Mouse (Mus musculus): ENCODE results near the gene Wdr95.

The Wdr95 gene

DNA sequence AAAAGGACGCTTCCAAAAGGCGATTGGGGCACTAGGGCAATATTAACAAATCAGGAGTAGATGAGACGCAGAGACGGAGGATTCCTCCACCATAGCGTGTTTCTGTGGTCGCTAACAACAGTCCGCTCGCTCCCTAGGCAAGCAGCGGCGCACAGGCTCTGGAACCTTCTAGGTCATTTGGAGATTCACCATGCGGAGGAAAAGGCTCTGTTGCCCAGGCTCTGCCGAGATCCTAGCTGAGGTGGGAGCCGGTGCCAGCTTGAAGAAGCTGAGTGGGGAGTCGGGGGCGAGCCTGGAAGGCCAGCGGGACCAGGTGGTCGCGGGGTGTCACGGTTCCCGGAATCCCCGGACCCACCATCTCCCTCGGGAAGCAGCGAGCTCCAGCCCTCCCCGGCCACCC, 107.1 kb downstream of the Wdr95 start:
- peak; percentile 45 for DNase-seq

DNA sequence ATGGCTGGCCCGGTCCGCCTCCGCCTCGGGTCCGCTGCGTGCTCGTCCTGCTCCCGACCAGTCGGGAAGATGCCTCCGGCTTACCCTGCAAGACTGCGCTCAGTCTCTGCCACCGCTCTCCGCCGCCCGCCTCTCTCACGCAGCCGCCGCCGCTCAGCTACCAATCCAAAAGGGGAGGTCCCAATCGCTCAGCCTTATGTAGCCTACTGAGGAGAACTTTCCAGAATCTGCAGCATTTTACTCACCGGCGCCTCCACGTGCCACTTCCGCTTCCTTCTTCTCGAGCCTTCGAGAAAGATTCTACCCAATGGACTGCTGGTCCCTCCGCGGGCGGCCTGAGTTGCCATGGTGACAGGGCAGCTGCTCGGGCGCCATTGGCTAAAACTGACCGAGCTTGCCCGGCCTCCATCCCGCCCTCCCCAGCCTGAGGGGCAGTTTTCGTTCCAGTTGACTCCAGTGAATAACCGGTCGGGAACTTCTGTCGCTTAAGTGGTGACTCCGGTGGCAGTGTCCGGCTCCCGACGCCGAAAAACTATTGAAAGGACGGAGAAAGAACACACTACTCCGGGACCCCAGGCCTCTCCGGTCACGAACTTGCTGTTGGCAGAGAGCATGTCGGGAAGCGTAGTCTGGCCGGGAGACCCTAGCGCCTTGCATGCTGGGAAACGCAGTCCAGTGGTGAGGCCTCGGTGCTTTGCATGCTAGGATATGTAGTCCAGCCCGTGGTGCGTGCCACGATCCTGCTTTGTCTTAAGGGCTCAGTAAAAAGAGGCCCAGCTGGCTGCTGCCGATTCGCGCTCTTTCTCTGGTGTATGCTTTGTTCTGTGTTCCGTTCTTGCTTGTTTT, 107.8 kb downstream of the Wdr95 start, which contains the start of gene Hsph1:
Hsph1 (minus strand) TSS at position 302 of the 846 bp plus-strand sequence.
- DNase-seq: peak; percentile 97

DNA sequence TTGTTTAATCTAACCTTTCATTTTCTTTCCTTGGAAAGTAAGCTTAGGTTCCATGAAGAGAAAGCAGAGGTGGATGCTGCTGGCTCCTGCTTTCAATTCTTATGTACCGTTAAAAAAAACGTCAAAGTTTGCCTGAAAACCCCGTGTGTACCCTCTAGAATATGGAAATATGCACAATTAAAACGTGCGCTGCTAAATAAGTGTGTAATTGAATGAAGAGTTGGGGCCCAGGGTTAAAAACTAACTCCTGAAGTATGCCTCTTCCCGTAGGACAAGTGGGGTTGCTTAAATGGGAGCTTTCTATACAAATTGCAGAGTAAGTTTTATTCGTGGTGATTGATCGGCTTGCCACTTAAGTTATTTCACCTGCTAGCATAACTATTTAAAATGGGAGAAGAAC, 108.8 kb downstream of the Wdr95 start:
- DNase-seq: no peak

DNA sequence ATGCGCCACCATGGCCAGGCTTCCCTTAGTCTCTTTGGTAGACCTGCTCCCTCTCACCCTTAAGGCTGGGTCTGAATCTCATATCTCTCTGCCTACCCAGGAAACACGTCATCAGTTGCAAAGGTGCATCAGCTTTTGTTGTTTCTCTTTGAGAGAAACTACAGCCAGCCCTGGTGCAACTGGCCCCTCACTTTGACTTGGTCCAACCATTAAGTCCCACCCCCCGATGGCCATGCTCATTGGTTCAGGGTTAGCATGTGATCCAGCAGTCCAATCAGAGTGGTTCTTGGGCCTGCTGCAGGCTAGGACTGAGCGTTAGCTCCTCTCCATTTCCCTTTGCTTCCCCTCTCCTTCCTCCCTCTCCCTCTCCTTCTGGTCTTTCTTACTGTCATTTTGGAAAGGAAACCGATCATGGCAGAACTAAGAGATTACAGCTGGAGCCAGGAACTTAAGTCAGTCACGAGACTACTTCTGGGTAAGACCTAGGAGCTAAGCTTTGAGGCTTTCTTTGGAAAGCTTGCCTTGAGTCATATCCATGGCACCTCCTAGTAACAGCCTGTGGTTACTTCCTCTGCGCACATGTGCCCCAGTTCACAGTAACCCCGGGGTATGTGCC, 112.9 kb downstream of the Wdr95 start:
- peak; percentile 73 for DNase-seq

DNA sequence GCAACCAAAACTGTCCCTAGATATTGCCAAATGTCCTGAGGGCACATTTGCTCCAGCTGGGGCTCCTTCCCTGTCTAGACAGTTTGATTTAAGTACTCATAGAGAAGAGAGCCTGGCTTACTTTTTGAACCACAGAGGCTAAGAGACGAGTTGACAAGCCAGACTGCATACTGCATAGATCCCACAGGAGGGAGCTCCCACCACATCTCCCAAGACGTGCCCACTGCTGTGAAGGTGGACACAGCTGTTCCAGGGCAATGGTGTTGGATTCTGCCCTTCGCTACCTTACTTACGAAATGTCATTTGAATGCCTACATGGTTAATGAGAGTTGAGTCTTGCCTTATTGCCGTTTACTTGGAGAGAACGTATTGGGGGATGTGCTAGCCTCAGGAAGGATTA, 113.9 kb downstream of the Wdr95 start:
- DNase-seq: peak; percentile 42

DNA sequence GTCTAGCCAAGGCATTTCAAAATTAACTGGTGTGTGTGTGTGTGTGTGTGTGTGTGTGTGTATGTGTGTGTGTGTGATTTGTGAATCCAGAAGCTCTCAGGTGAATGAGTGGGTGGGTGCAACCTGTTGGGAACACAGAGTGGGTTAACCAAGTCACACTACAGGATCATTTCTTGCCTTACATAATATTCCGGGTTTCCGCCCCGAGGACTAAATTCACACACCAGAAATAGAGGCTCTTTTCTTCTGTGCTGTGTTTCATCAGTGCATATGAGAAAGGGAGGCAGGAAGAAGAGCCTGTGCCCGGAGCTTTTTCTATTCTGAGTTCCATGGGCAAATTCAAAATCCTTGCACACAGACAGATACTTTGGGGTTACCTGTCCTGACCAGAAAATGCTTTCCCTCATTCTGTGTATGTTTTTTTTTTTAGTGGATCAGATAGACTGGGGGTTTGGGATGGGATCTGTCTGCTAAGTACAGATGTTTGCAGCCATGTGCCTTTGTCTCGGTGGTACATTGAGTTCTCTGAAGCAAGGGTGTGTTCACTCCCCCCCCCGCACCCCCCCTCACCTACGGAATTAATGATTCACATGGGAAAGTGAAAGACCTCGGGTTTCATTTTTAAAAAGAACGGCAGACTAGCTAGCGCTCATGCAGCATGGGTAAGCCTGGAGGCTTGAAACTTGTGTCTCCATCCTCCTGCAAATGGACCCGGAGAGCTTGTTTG, 114.5 kb downstream of the Wdr95 start:
- no peak for DNase-seq

DNA sequence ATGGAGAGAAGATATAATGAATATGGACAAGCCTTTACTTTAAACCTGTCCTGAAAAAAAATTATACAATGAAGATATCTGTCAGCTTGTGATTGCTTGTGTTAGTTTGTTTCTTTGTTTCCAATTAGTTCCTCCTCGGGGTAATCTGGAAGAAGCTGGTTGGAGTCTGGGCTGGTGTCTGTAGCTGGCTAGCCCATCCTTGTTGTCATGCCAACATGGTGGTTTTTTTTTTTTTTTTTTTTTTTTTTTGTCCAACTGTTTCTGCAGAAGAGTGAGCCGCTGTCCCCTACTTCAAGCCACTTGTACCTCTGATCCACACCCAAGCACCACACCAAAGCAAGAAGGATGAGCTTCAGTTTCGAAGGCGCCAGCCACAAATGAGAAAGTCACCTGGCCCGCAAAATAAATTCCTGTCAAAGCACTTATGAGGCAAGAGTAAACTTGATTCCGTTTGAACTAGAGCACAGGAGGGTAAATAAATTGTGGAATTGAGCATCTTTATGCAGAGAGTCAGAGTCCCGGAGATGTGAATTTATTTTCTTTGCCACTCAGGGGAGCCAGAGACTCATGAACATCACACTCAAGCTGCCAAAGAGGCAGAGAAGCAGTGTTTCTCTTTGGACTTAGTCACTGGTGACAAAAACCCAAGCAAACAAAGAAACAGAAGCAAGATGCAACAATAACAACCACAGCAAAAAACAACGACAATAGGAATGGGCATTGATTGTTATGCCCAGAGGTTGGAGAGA, 119.1 kb downstream of the Wdr95 start:
- no peak for DNase-seq

DNA sequence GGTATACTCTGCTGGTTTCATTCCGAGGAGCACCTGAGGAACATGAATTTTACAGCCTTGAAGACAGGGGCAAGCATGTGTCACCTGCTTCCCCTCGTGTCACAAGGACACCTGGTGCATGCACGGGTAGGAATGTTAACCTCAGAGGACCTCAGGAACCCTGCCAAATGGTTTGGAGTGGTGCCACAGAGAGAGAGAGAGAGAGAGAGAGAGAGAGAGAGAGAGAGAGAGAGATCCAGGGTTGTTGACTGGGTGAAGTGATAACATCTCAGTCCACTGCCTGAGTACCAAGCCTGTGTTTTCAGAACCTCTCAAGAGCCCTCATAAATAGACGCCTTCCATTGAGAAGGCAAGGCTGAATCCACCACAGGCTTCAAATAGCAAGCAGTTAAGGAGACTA, 119.7 kb downstream of the Wdr95 start:
- no peak for DNase-seq

DNA sequence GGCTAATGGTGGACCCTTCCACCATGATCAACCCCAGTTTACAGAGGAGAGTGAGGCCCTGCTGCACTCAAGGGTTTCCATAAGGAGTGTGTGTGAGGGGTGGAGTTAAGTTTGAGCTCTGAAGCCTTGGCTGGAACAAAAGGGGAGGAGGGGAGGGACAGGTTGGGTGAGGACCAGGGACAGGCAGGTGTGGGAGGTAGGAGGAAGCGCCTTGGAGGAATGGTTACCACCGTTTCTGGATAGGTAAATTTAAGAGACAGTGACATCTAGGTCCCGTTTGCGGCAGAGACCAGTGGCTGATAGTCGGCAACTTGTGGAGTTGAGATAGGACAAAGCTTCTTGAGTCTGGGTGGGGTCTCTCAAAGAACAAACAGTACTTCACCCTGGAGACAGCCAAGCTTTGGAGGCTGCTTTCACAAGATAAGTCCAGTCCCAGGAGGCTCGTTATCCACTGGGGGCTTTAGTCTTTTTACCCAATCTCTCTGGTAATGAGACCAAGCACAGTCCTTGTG, 120.5 kb downstream of the Wdr95 start:
- peak; percentile 74 for DNase-seq

DNA sequence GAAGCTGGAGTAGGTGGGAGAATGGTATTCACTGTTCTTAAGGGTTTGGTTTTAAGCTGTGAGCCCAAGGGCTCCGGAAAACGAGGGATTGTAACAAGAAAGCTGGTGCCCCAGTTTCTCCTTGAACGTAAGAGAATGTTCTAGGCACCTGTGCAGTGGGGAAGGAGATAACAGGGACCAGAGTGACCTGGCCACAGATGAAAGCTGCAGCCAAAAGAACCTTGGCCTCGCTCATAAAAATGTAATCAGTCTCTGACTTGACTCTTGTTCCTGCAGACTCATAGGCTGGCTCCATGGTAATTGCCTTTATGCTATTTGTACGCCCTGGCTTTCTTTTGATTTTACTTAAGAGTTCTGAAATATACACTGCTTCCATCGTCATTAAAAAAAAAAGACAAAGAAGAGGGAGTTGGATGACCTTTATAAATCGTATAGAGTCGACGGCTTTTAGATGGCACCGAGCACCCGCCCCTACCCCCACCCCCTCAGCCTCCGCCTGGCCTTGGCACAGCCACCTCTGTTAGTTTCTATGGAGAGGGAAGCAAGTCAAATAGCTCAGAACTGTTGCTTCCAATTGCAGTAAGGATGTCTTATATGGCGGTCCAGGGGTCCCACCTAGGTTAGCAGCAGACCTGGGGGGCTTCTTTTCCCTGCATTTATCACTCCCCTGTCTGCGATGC, 121.2 kb downstream of the Wdr95 start:
- no peak for DNase-seq

DNA sequence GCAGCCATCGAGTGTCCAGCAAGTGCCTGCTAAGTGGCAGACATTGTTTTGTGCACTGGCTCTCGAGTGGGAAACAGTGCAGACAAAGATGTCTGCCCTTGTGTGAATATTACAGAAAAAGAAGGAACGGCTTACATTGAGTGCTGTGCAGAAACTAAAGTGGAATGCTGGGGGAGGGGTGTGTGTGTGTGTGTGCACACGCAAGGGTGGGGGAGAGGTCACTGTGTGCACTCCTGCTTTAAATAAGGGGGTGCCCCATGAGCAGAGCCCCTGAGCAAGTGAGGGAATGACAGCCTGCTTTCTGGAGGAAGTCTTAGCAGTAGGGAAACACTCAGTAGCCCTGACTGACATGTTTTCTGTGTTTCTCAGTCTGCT, 121.7 kb downstream of the Wdr95 start:
- DNase-seq: no peak

DNA sequence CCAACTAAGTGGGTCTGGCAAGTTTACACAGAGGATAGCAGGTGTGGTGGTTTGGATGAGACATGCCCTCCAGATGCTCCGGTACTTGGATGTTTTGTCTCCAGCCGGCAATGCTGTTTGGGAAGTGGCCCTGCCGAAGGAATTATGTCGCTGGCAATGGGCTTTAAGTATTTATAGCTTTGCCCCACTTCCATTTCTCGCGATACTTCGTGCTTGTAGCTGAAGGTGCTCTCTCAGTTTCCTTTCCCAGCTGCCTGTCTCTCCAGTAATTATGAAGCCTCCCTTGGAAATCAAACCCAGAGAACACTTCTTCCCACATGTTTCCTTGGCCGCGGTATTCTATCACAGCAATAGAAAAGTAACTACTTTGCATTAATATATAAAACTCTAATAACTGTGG, 127.2 kb downstream of the Wdr95 start:
- DNase-seq: no peak

DNA sequence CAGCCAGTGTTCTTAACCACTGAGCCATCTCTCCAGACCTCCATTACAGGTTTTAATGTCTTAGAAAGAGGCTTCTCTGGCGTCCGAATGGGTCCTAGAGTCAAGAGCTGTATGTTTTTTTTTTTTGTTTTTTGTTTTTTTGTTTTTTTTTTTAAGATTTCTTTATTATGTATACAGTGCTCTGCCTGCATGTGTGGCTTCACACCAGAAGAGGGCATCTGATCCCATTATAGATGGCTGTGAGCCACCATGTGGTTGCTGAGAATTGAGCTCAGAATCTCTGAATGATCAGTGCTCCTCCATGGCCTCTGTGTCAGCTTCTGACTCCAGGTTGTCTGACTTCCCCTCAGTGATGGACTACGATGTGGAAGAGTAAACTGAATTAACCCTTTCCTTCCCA, 129.5 kb downstream of the Wdr95 start:
- DNase-seq: no peak

DNA sequence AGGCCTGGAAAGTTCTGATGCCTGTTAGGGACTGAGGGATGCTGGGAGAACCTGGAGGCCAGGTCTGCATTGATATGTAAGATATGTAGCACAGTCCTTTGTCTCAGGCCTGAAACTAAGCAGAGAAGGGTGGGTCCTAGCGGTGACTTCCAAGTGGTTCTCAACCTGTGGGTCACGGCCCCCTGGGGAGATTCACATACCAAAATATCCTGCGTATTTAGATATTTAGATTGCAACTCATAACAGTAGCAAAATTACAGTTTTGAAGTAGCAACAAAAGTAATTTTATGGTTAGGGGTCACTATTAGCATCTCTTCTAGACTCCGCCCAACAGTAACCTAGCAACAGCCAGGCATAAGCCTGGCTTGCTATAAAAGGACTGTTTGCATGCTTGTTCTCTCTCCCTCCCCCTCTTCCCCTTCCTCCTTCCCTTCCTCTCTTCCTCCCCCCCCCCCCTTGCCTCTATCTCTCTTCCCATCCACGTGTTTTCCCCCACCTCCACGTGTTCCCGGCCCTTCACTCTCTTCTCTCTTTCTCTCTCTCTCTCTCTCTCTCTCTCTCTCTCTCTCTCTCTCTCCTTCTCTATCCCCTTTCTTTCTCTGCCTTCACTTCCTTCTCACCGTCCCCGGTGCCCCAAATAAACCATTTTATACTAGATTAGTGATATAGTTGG, 130.4 kb downstream of the Wdr95 start:
- DNase-seq: no peak

DNA sequence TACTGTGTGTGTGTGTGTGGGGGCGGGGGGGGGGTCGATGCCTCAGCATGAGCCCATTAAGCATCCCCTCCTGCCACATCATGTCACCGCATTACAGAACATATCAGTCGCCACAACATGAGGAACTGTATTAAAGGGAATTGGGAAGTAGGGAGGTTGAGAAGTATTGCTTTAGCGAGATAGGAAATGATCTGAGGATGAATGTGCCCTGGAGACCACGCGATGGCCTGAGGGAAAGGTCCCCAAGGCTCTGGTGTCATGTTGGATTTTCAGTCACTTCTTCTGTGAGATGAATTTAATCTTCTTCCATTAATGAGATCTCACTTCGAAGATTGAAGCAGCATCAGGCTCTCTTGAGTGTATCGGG, 130.9 kb downstream of the Wdr95 start:
- no peak for DNase-seq

DNA sequence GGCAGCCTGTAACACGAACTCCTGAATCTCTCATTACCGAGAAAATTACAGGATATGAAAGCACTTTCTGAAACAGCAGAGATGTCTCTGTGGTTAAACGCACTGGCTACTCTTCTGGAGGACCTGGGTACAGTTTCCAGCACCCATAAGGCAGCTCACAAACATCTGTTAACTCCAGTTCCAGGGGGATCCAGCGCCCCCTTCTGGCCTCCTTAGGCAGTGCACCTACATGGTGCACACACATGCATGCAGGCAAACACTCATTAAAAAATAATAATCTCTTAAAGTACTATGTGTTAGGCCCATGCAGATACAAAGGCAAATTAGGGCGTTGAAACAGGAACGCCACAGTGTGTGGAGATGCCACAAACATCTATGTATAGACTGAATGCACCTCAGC, 132.9 kb downstream of the Wdr95 start:
- no peak for DNase-seq

Measured in liver (tissue).